Mouse (Mus musculus): Measurements from ENCODE around the gene Hif3a. TPM values are rescaled to one million over a fixed set of nuclear protein-coding genes. Genes with fewer than 3 reads are reported as not detected.
A peak's percentile ranks its signal among the peaks of the same experiment; 100 is the strongest.

Gene Hif3a
- polyA plus RNA-seq, 1 experiment = 11.9 TPM

DNA sequence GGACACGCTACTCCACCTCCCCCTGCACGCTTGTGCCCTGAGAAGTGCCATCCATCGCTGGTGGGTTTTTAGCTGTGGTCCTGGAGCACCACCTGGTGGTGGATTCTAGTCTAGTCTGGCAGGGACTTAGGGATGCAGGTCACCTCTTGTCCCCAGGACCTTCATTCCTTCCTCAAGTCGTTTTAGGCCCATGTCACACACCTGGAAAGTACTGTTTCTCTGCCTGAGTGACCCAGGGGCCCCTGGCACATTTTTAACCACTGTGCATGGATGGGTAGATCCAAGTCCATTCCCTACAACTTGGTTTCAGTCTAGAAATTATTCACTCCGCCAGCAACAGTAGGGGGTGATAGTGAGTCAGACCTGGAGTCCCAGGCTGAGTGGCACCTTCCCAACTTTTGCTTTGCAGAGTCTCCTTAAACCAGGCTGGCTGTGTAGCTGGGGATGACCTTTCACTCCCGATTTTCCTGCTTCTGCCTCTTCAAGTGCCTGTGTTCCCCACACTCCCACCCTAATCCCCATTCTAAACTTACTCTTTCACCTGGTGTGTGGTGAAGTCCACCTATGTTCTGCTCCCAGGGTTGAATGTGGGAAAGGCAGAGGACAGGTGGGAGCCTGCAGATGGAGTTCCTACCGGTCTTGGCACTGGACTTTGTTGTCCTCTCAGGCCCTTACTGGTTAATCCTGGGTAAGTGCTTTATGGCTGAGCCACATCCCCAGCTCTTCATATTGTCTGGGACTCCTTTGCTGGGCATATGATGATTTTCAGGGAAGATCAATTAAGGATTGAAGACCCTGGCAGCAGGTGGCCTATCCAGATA lies 59.6 kb downstream of the Hif3a start:
- H3K27ac ChIP-seq (ENCODE audit: insufficient read depth, low read length) = no peak overlapping the region
- H3K27me3 ChIP-seq (ENCODE audit: control insufficient read depth, insufficient read depth, low read length, poor library complexity, severe bottlenecking) = no peaks in the 10 kb centered on the region
- peaks cover 27% of the 10 kb centered on the region for H3K36me3 ChIP-seq (ENCODE audit: control insufficient read depth, insufficient read depth, low read length, poor library complexity, severe bottlenecking)
- no peak overlapping the region for H3K4me3 ChIP-seq (ENCODE audit: low read depth, low read length)
- H3K9ac ChIP-seq (ENCODE audit: low read depth, poor library complexity, severe bottlenecking) = no peak overlapping the region
- TF ChIP-seq CTCF (IDR thresholded peaks at IDR 0.05; ENCODE audit: low read depth, low read length) (peak; percentile 87), POLR2A (IDR thresholded peaks at IDR 0.05; ENCODE audit: insufficient read depth, low read length) (no peak)
- no peaks in the 10 kb centered on the region for H3K9me3 ChIP-seq (replicated peaks; ENCODE audit: control insufficient read depth, insufficient read depth, low read length, poor library complexity, severe bottlenecking)
- H3K4me1 ChIP-seq (ENCODE audit: control insufficient read depth, insufficient read depth, low read length) = no peaks in the 10 kb centered on the region

DNA sequence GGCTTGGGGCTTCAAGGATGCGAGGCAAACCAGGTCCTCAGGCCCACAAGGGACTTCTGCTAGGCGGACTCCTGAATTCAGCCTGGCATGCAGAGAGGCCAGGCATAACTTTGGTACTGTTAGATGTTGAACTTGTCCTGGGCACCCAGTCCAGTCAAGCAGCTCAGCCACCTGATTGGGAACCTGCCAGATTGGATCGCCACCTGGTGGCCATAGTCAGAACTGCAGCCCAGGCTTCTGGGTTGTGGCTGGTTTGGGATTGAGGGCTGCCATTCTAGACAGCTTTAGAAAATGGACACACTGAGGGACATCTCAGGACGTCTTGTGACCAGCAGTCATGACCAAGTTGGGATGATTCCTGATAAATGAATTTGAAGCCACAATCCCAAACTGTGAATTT lies 62.6 kb downstream of the Hif3a start:
- Histone ChIP-seq H3K9me3 (replicated peaks; ENCODE audit: control insufficient read depth, insufficient read depth, low read length, poor library complexity, severe bottlenecking) (no peaks in the 10 kb centered on the region), H3K36me3 (ENCODE audit: control insufficient read depth, insufficient read depth, low read length, poor library complexity, severe bottlenecking) (peaks cover 4% of the 10 kb centered on the region; the same call in 1 of the 2 replicates), H3K4me1 (ENCODE audit: control insufficient read depth, insufficient read depth, low read length) (no peaks in the 10 kb centered on the region), H3K4me3 (ENCODE audit: low read depth, low read length) (no peak overlapping the region), H3K9ac (ENCODE audit: low read depth, poor library complexity, severe bottlenecking) (no peak overlapping the region), H3K27me3 (ENCODE audit: control insufficient read depth, insufficient read depth, low read length, poor library complexity, severe bottlenecking) (no peaks in the 10 kb centered on the region), H3K27ac (ENCODE audit: insufficient read depth, low read length) (no peak overlapping the region)
- TF ChIP-seq CTCF (IDR thresholded peaks at IDR 0.05; ENCODE audit: low read depth, low read length) (peak; percentile 95), POLR2A (IDR thresholded peaks at IDR 0.05; ENCODE audit: insufficient read depth, low read length) (no peak), EP300 (IDR thresholded peaks at IDR 0.05; ENCODE audit: insufficient read depth, low read depth, low read length) (no peak)

DNA sequence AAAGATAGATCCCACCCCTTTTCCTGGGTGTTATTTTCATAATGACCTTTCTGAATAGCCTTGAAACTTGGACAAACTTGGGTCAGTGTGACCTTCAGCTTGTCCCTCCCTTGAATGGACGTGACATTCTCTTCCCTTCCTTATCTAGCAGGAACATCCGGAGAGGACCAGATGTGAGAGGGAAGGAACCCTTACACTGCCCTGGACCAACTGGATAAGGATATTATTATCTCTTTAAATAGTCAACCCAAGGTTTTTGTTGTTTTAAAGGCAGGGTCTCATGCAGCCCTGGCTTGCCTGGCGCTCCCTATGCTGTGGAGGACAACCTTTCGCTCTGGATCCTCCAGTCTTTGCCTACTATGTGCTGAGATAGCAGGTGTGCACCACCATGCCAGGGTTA lies 63.0 kb downstream of the Hif3a start:
- Histone ChIP-seq H3K27ac (ENCODE audit: insufficient read depth, low read length) (no peak overlapping the region), H3K4me3 (ENCODE audit: low read depth, low read length) (no peak overlapping the region), H3K4me1 (ENCODE audit: control insufficient read depth, insufficient read depth, low read length) (no peaks in the 10 kb centered on the region), H3K27me3 (ENCODE audit: control insufficient read depth, insufficient read depth, low read length, poor library complexity, severe bottlenecking) (no peaks in the 10 kb centered on the region), H3K9me3 (replicated peaks; ENCODE audit: control insufficient read depth, insufficient read depth, low read length, poor library complexity, severe bottlenecking) (no peaks in the 10 kb centered on the region), H3K36me3 (ENCODE audit: control insufficient read depth, insufficient read depth, low read length, poor library complexity, severe bottlenecking) (peaks cover 3% of the 10 kb centered on the region; the same call in 1 of the 2 replicates), H3K9ac (ENCODE audit: low read depth, poor library complexity, severe bottlenecking) (no peak overlapping the region)
- TF ChIP-seq EP300 (IDR thresholded peaks at IDR 0.05; ENCODE audit: insufficient read depth, low read depth, low read length) (no peak), POLR2A (IDR thresholded peaks at IDR 0.05; ENCODE audit: insufficient read depth, low read length) (no peak), CTCF (IDR thresholded peaks at IDR 0.05; ENCODE audit: low read depth, low read length) (no peak)

DNA sequence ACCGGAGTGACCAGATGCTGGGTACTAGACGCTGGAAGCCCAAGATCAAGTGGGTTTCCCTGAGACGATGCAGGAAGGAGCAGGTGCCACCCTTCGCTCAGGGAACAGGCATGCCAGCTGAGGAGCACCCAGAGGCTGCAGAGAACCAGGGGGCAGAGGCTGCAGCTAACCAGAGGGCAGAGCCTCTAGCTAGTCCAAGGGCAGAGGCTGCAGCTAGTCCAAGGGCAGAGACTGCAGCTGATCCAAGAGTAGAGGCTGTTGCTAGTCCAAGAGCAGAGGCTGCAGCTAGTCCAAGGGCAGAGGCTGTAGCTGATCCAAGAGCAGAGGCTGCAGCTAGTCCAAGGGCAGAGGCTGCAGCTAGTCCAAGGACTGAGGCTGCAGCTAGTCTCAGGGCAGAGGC lies 66.9 kb downstream of the Hif3a start:
- TF ChIP-seq CTCF (IDR thresholded peaks at IDR 0.05; ENCODE audit: low read depth, low read length) = no peak
- H3K4me1 ChIP-seq (ENCODE audit: control insufficient read depth, insufficient read depth, low read length) = peaks cover 3% of the 10 kb centered on the region
- no peaks in the 10 kb centered on the region for H3K36me3 ChIP-seq (ENCODE audit: control insufficient read depth, insufficient read depth, low read length, poor library complexity, severe bottlenecking)
- H3K9ac ChIP-seq (ENCODE audit: low read depth, poor library complexity, severe bottlenecking) = no peak overlapping the region
- no peak overlapping the region for H3K27ac ChIP-seq (ENCODE audit: insufficient read depth, low read length)
- H3K9me3 ChIP-seq (replicated peaks; ENCODE audit: control insufficient read depth, insufficient read depth, low read length, poor library complexity, severe bottlenecking) = no peaks in the 10 kb centered on the region
- no peak overlapping the region for H3K4me3 ChIP-seq (ENCODE audit: low read depth, low read length)
- H3K27me3 ChIP-seq (ENCODE audit: control insufficient read depth, insufficient read depth, low read length, poor library complexity, severe bottlenecking) = no peaks in the 10 kb centered on the region

DNA sequence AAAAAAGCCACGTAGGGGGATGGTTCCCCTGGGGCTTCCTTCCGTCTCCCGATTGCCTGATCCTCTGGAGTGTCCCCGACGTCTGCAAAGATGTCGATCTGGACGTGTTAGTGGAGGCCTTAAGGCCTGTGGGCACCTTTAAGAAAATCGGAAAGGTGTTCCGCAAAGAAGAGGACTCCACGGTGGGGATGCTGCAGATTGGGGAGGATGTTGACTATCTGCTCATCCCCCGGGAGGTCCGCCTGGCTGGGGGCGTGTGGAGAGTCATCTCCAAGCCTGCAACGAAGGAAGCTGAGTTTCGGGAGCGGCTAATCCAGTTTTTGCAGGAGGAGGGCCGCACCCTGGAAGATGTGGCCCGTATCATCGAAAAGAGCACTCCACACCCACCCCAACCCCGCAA lies 67.8 kb downstream of the Hif3a start:
- Histone ChIP-seq H3K27me3 (ENCODE audit: control insufficient read depth, insufficient read depth, low read length, poor library complexity, severe bottlenecking) (no peaks in the 10 kb centered on the region), H3K9me3 (replicated peaks; ENCODE audit: control insufficient read depth, insufficient read depth, low read length, poor library complexity, severe bottlenecking) (no peaks in the 10 kb centered on the region), H3K27ac (ENCODE audit: insufficient read depth, low read length) (no peak overlapping the region), H3K4me3 (ENCODE audit: low read depth, low read length) (peak overlapping the region; percentile 76), H3K4me1 (ENCODE audit: control insufficient read depth, insufficient read depth, low read length) (peaks cover 3% of the 10 kb centered on the region), H3K36me3 (ENCODE audit: control insufficient read depth, insufficient read depth, low read length, poor library complexity, severe bottlenecking) (no peaks in the 10 kb centered on the region), H3K9ac (ENCODE audit: low read depth, poor library complexity, severe bottlenecking) (peak overlapping the region; percentile 56)
- TF ChIP-seq CTCF (IDR thresholded peaks at IDR 0.05; ENCODE audit: low read depth, low read length) (no peak), POLR2A (IDR thresholded peaks at IDR 0.05; ENCODE audit: insufficient read depth, low read length) (no peak), EP300 (IDR thresholded peaks at IDR 0.05; ENCODE audit: insufficient read depth, low read depth, low read length) (no peak)

DNA sequence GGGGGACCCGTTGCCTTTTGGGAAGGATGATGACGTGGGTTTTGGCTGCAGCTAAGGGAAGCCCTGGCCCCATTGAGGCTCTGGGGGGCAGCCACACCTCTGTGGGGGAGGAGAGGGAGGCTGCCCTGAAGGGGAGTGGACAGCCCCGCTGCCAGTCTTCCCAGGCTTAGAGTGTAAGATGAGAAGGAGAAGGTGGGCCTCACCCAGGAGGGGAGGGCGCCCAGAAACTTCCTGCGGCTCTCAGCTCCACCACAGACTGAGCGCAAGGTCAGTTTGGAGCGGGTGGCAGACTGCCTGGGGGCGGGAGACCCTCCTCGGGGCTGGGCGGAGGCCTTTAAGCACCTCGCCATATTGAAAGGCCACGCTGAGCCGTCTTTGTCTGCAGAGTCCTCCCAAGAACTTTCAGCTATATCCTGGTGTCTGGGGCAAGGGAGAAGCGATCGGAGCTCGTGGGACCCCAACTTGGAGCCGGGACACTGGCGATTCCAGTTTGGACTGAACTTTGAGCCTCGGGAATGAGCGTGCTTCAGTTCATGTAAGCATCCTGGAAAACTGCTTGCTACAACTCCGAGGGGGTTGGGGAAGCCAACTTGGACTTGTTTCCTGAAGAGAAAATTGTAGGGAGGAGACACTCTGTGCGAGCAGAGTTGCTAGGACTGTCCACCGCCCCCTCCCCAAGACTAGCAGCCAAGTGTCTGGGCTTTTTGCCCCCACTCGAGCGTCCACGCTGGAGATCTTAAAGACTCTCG lies 68.4 kb downstream of the Hif3a start:
- H3K9ac ChIP-seq (ENCODE audit: low read depth, poor library complexity, severe bottlenecking) = peak overlapping the region; percentile 56
- H3K4me3 ChIP-seq (ENCODE audit: low read depth, low read length) = peak overlapping the region; percentile 76
- no peak overlapping the region for H3K27ac ChIP-seq (ENCODE audit: insufficient read depth, low read length)
- TF ChIP-seq CTCF (IDR thresholded peaks at IDR 0.05; ENCODE audit: low read depth, low read length) = no peak
- TF ChIP-seq EP300 (IDR thresholded peaks at IDR 0.05; ENCODE audit: insufficient read depth, low read depth, low read length) = peak; percentile 63; the same call in 1 of the 2 replicates
- peak; percentile 23 for TF ChIP-seq POLR2A (IDR thresholded peaks at IDR 0.05; ENCODE audit: insufficient read depth, low read length)
- no peaks in the 10 kb centered on the region for H3K36me3 ChIP-seq (ENCODE audit: control insufficient read depth, insufficient read depth, low read length, poor library complexity, severe bottlenecking)
- H3K4me1 ChIP-seq (ENCODE audit: control insufficient read depth, insufficient read depth, low read length) = peaks cover 3% of the 10 kb centered on the region
- H3K9me3 ChIP-seq (replicated peaks; ENCODE audit: control insufficient read depth, insufficient read depth, low read length, poor library complexity, severe bottlenecking) = no peaks in the 10 kb centered on the region
- no peaks in the 10 kb centered on the region for H3K27me3 ChIP-seq (ENCODE audit: control insufficient read depth, insufficient read depth, low read length, poor library complexity, severe bottlenecking)
